Mouse (Mus musculus): ENCODE measurements around the gene Hopx. TPM values are rescaled to one million over a fixed set of nuclear protein-coding genes. Genes with fewer than 3 reads are reported as not detected.

Gene Hopx
- 0.13 and 0.34 TPM in 2 replicates for polyA plus RNA-seq (2014; fragmentation: Nextera tagmentation; extraction: Ambion mirVana)

DNA sequence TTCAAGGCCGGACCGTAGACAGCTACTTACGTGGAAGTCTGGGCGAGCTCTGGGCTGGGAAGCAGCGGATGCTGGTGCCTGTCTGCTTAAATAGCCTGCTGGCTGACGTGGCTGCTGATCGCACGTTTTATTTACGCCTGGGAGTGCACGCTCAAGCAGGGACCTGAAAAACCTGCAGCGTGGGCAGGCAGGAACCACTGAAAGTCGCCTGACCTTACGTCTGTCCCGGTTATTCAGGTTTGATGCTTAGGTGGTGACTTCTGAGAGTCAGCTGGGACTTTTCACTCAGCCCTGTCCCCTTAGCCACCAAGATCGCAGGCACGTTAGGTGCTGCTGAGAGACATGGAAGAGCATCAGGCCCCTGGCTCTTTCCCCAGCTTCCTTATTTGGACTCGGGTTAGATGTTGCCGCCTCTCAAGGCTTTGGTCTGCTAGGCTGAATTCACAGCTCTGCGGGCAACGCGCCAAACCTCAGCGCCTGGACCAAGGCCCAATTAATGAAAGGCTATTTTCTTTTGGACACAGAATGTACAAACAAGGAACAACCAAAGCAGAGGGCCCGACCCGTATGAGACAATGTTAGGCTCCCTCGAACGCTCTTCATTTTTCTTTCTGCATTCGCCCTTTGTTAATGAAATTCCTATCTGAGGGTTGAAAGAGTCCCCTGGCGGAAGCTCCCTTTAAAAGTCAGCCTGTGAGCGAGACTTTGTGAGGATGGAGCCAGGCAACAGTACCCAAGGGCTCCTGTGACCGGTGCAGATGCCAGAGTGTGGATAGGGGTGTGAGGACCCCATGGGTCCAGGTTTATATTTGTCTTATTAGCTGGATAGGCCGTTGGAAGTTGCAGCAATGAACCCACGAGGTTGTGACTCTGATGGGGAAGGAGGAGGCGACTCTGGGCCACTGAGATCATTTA is at the start of gene Hopx:
Gene Hopx (minus strand): TSS at position 305 of the 915 bp plus-strand sequence.
- Histone ChIP-seq H3K9ac (ENCODE audit: low read length) (no peak within 1 kb of the TSS), H3K27ac (replicated peaks; ENCODE audit: low read depth, low read length) (no peak within 1 kb of the TSS), H3K9me3 (ENCODE audit: control insufficient read depth, low read length) (no peaks in the 10 kb centered on the region), H3K36me3 (ENCODE audit: control insufficient read depth, insufficient read depth, low read length) (no peaks in the 10 kb centered on the region), H3K4me2 (ENCODE audit: low read depth, severe bottlenecking) (no peak within 1 kb of the TSS; the same call in 1 of the 2 replicates), H3K27me3 (ENCODE audit: control insufficient read depth, insufficient read depth, low read length) (no peaks in the 10 kb centered on the region), H3K4me1 (ENCODE audit: control insufficient read depth, insufficient read depth, low read length) (0 out of 2 replicates have a peak, but pooled peaks cover 5% of the 10 kb centered on the region), H3K4me3 (ENCODE audit: low read depth, low read length) (no peak within 1 kb of the TSS)
- 45% methylated on average over 33 of the region's 33 CpGs for WGBS
- no peak for DNase-seq (ENCODE audit: low spot score)
- ATAC-seq (ENCODE audit: insufficient number of reproducible peaks, low FRiP score, low TSS enrichment, low read depth), result no peak

- 72% methylated on average over 7 of the region's 7 CpGs for WGBS
- Histone ChIP-seq H3K4me2 (ENCODE audit: low read depth, severe bottlenecking) (no peak overlapping the region), H3K36me3 (ENCODE audit: control insufficient read depth, insufficient read depth, low read length) (no peaks in the 10 kb centered on the region), H3K4me3 (ENCODE audit: low read depth, low read length) (no peak overlapping the region), H3K9me3 (ENCODE audit: control insufficient read depth, low read length) (no peaks in the 10 kb centered on the region), H3K4me1 (ENCODE audit: control insufficient read depth, insufficient read depth, low read length) (no peaks in the 10 kb centered on the region), H3K9ac (ENCODE audit: low read length) (no peak overlapping the region), H3K27ac (replicated peaks; ENCODE audit: low read depth, low read length) (no peak overlapping the region), H3K27me3 (ENCODE audit: control insufficient read depth, insufficient read depth, low read length) (no peaks in the 10 kb centered on the region)
- ATAC-seq (ENCODE audit: insufficient number of reproducible peaks, low FRiP score, low TSS enrichment, low read depth) (no peak), DNase-seq (ENCODE audit: low spot score) (no peak)
Observed at GRCm38 (mm10) chr5:77163597-77163996, 48.7 kb upstream of the Hopx start.

GRCm38 (mm10) chr5:77162566-77162965 is 47.6 kb upstream of the Hopx start:
- Histone ChIP-seq H3K4me3 (ENCODE audit: low read depth, low read length) (no peak overlapping the region), H3K4me1 (ENCODE audit: control insufficient read depth, insufficient read depth, low read length) (no peaks in the 10 kb centered on the region), H3K9me3 (ENCODE audit: control insufficient read depth, low read length) (no peaks in the 10 kb centered on the region), H3K27me3 (ENCODE audit: control insufficient read depth, insufficient read depth, low read length) (no peaks in the 10 kb centered on the region), H3K36me3 (ENCODE audit: control insufficient read depth, insufficient read depth, low read length) (no peaks in the 10 kb centered on the region), H3K4me2 (ENCODE audit: low read depth, severe bottlenecking) (no peak overlapping the region), H3K27ac (replicated peaks; ENCODE audit: low read depth, low read length) (no peak overlapping the region), H3K9ac (ENCODE audit: low read length) (no peak overlapping the region)
- DNase-seq (ENCODE audit: low spot score) (no peak), ATAC-seq (ENCODE audit: insufficient number of reproducible peaks, low FRiP score, low TSS enrichment, low read depth) (no peak)
- WGBS, result 97% methylated on average over 3 of the region's 3 CpGs

GRCm38 (mm10) chr5:77157777-77158540 is 43.0 kb upstream of the Hopx start:
- ATAC-seq (ENCODE audit: insufficient number of reproducible peaks, low FRiP score, low TSS enrichment, low read depth) (0 out of 2 replicates have a peak, but pooled peaks have one; percentile 65), DNase-seq (ENCODE audit: low spot score) (peak; percentile 24)
- H3K27ac ChIP-seq (replicated peaks; ENCODE audit: low read depth, low read length), result peak overlapping the region; percentile 45; the same call in 1 of the 2 replicates
- no peaks in the 10 kb centered on the region for H3K27me3 ChIP-seq (ENCODE audit: control insufficient read depth, insufficient read depth, low read length)
- no peak overlapping the region for H3K9ac ChIP-seq (ENCODE audit: low read length)
- H3K4me1 ChIP-seq (ENCODE audit: control insufficient read depth, insufficient read depth, low read length), result no peaks in the 10 kb centered on the region
- no peaks in the 10 kb centered on the region for H3K9me3 ChIP-seq (ENCODE audit: control insufficient read depth, low read length)
- H3K4me2 ChIP-seq (ENCODE audit: low read depth, severe bottlenecking), result peak overlapping the region; percentile 19; the same call in 1 of the 2 replicates
- no peak overlapping the region for H3K4me3 ChIP-seq (ENCODE audit: low read depth, low read length)
- no peaks in the 10 kb centered on the region for H3K36me3 ChIP-seq (ENCODE audit: control insufficient read depth, insufficient read depth, low read length)
- 39% methylated on average over 14 of the region's 14 CpGs for WGBS

- WGBS, result 73% methylated on average over 5 of the region's 5 CpGs
- H3K4me3 ChIP-seq (ENCODE audit: low read depth, low read length), result no peak overlapping the region
- no peak overlapping the region for H3K9ac ChIP-seq (ENCODE audit: low read length)
- no peak overlapping the region for H3K27ac ChIP-seq (replicated peaks; ENCODE audit: low read depth, low read length)
- H3K4me2 ChIP-seq (ENCODE audit: low read depth, severe bottlenecking), result no peak overlapping the region
- no peak for ATAC-seq (ENCODE audit: insufficient number of reproducible peaks, low FRiP score, low TSS enrichment, low read depth)
- no peaks in the 10 kb centered on the region for H3K27me3 ChIP-seq (ENCODE audit: control insufficient read depth, insufficient read depth, low read length)
- peak; percentile 34 for DNase-seq (ENCODE audit: low spot score)
- H3K4me1 ChIP-seq (ENCODE audit: control insufficient read depth, insufficient read depth, low read length), result no peaks in the 10 kb centered on the region
- no peaks in the 10 kb centered on the region for H3K9me3 ChIP-seq (ENCODE audit: control insufficient read depth, low read length)
- no peaks in the 10 kb centered on the region for H3K36me3 ChIP-seq (ENCODE audit: control insufficient read depth, insufficient read depth, low read length)
Observed at GRCm38 (mm10) chr5:77156938-77157337, 42.0 kb upstream of the Hopx start.

GRCm38 (mm10) chr5:77155526-77155925 is 40.6 kb upstream of the Hopx start:
- no peak overlapping the region for H3K9ac ChIP-seq (ENCODE audit: low read length)
- WGBS, result 88% methylated on average over 12 of the region's 12 CpGs
- ATAC-seq (ENCODE audit: insufficient number of reproducible peaks, low FRiP score, low TSS enrichment, low read depth), result no peak
- no peak overlapping the region for H3K4me3 ChIP-seq (ENCODE audit: low read depth, low read length)
- H3K27me3 ChIP-seq (ENCODE audit: control insufficient read depth, insufficient read depth, low read length), result no peaks in the 10 kb centered on the region
- H3K4me1 ChIP-seq (ENCODE audit: control insufficient read depth, insufficient read depth, low read length), result no peaks in the 10 kb centered on the region
- no peak overlapping the region for H3K4me2 ChIP-seq (ENCODE audit: low read depth, severe bottlenecking)
- H3K27ac ChIP-seq (replicated peaks; ENCODE audit: low read depth, low read length), result no peak overlapping the region
- DNase-seq (ENCODE audit: low spot score), result no peak
- no peaks in the 10 kb centered on the region for H3K36me3 ChIP-seq (ENCODE audit: control insufficient read depth, insufficient read depth, low read length)
- no peaks in the 10 kb centered on the region for H3K9me3 ChIP-seq (ENCODE audit: control insufficient read depth, low read length)

- Histone ChIP-seq H3K4me2 (ENCODE audit: low read depth, severe bottlenecking) (no peak overlapping the region), H3K4me3 (ENCODE audit: low read depth, low read length) (no peak overlapping the region), H3K27ac (replicated peaks; ENCODE audit: low read depth, low read length) (no peak overlapping the region), H3K4me1 (ENCODE audit: control insufficient read depth, insufficient read depth, low read length) (no peaks in the 10 kb centered on the region), H3K9me3 (ENCODE audit: control insufficient read depth, low read length) (no peaks in the 10 kb centered on the region), H3K9ac (ENCODE audit: low read length) (no peak overlapping the region), H3K27me3 (ENCODE audit: control insufficient read depth, insufficient read depth, low read length) (no peaks in the 10 kb centered on the region), H3K36me3 (ENCODE audit: control insufficient read depth, insufficient read depth, low read length) (no peaks in the 10 kb centered on the region)
- 81% methylated on average over 5 of the region's 5 CpGs for WGBS
- no peak for DNase-seq (ENCODE audit: low spot score)
- ATAC-seq (ENCODE audit: insufficient number of reproducible peaks, low FRiP score, low TSS enrichment, low read depth), result no peak
Observed at GRCm38 (mm10) chr5:77154812-77155211, 39.9 kb upstream of the Hopx start.

GRCm38 (mm10) chr5:77151738-77152137 is 36.8 kb upstream of the Hopx start:
- ATAC-seq (ENCODE audit: insufficient number of reproducible peaks, low FRiP score, low TSS enrichment, low read depth) (no peak), DNase-seq (ENCODE audit: low spot score) (no peak)
- Histone ChIP-seq H3K4me2 (ENCODE audit: low read depth, severe bottlenecking) (no peak overlapping the region), H3K9me3 (ENCODE audit: control insufficient read depth, low read length) (no peaks in the 10 kb centered on the region), H3K4me1 (ENCODE audit: control insufficient read depth, insufficient read depth, low read length) (no peaks in the 10 kb centered on the region), H3K36me3 (ENCODE audit: control insufficient read depth, insufficient read depth, low read length) (no peaks in the 10 kb centered on the region), H3K9ac (ENCODE audit: low read length) (no peak overlapping the region), H3K27ac (replicated peaks; ENCODE audit: low read depth, low read length) (no peak overlapping the region), H3K4me3 (ENCODE audit: low read depth, low read length) (no peak overlapping the region), H3K27me3 (ENCODE audit: control insufficient read depth, insufficient read depth, low read length) (no peaks in the 10 kb centered on the region)
- WGBS, result 79% methylated on average over 3 of the region's 3 CpGs
